Mouse (Mus musculus): ENCODE data around the gene Ankrd55. TPM values are rescaled to one million over a fixed set of nuclear protein-coding genes. Genes with fewer than 3 reads are reported as not detected.
A peak's percentile ranks its signal among the peaks of the same experiment; 100 is the strongest.

The Ankrd55 gene
- total RNA-seq, 1 experiment: 0.18 TPM

- DNase-seq (ENCODE audit: low read depth, low spot score): no peak
- Histone ChIP-seq H3K9me3 (ENCODE audit: control insufficient read depth, insufficient read depth, low read depth, low read length) (no peaks in the 10 kb centered on the region), H3K4me1 (ENCODE audit: control insufficient read depth in 2 of 2, insufficient read depth in 2 of 2, low read length in 2 of 2, poor library complexity in 1 of 2) (peaks cover 0 to 4% of the 10 kb centered on the region in 2 experiments; a peak in 2 of 4 replicates), H3K27ac (ENCODE audit: insufficient read depth, low read depth, low read length, poor library complexity, severe bottlenecking) (no peak overlapping the region), H3K4me3 (ENCODE audit: insufficient read depth in 1 of 2, low read depth in 1 of 2, low read length in 2 of 2, poor library complexity in 1 of 2, severe bottlenecking in 1 of 2) (no peak overlapping the region), H3K9ac (ENCODE audit: insufficient read depth, low read depth, low read length, poor library complexity, severe bottlenecking) (no peak overlapping the region), H3K36me3 (ENCODE audit: control insufficient read depth, insufficient read depth, low read length, poor library complexity, severe bottlenecking) (no peaks in the 10 kb centered on the region)
- in situ Hi-C loops (cut with MboI; ENCODE audit: low sequenced_read_pairs in 2 of 2, unreplicated experiment in 2 of 2): no loop called here
- TF ChIP-seq ZNF384 (IDR thresholded peaks at IDR 0.05; ENCODE audit: low read depth, low read length) (no peak), CHD2 (IDR thresholded peaks at IDR 0.05; ENCODE audit: low read depth, low read length) (no peak), HCFC1 (IDR thresholded peaks at IDR 0.05; ENCODE audit: borderline replicate concordance, insufficient read depth, low read length) (no peak), MAFK (IDR thresholded peaks at IDR 0.05; ENCODE audit: insufficient read depth, low read depth, low read length) (no peak), ZC3H11A (IDR thresholded peaks at IDR 0.05; ENCODE audit: borderline replicate concordance, low read depth, low read length) (no peak)
Measured at GRCm38 (mm10) chr13:112371729-112372128, 83.5 kb downstream of the Ankrd55 start.

GRCm38 (mm10) chr13:112375766-112376165 is 87.5 kb downstream of the Ankrd55 start:
- Histone ChIP-seq H3K27ac (ENCODE audit: insufficient read depth, low read depth, low read length, poor library complexity, severe bottlenecking) (no peak overlapping the region), H3K4me1 (ENCODE audit: control insufficient read depth in 2 of 2, insufficient read depth in 2 of 2, low read length in 2 of 2, poor library complexity in 1 of 2) (peaks cover 0 to 4% of the 10 kb centered on the region in 2 experiments; a peak in 1 of 4 replicates), H3K4me3 (ENCODE audit: insufficient read depth in 1 of 2, low read depth in 1 of 2, low read length in 2 of 2, poor library complexity in 1 of 2, severe bottlenecking in 1 of 2) (no peak overlapping the region), H3K9me3 (ENCODE audit: control insufficient read depth, insufficient read depth, low read depth, low read length) (no peaks in the 10 kb centered on the region), H3K36me3 (ENCODE audit: control insufficient read depth, insufficient read depth, low read length, poor library complexity, severe bottlenecking) (no peaks in the 10 kb centered on the region), H3K9ac (ENCODE audit: insufficient read depth, low read depth, low read length, poor library complexity, severe bottlenecking) (no peak overlapping the region)
- TF ChIP-seq MAFK (IDR thresholded peaks at IDR 0.05; ENCODE audit: insufficient read depth, low read depth, low read length) (peak; percentile 61; the same call in 1 of the 2 replicates), CHD2 (IDR thresholded peaks at IDR 0.05; ENCODE audit: low read depth, low read length) (no peak), ZC3H11A (IDR thresholded peaks at IDR 0.05; ENCODE audit: borderline replicate concordance, low read depth, low read length) (no peak), HCFC1 (IDR thresholded peaks at IDR 0.05; ENCODE audit: borderline replicate concordance, insufficient read depth, low read length) (no peak), ZNF384 (IDR thresholded peaks at IDR 0.05; ENCODE audit: low read depth, low read length) (no peak)
- in situ Hi-C loops (cut with MboI; ENCODE audit: low sequenced_read_pairs in 2 of 2, unreplicated experiment in 2 of 2): no loop called here
- DNase-seq (ENCODE audit: low read depth, low spot score): no peak

GRCm38 (mm10) chr13:112378782-112379305 is 90.6 kb downstream of the Ankrd55 start:
- Histone ChIP-seq H3K9me3 (ENCODE audit: control insufficient read depth, insufficient read depth, low read depth, low read length) (no peaks in the 10 kb centered on the region), H3K36me3 (ENCODE audit: control insufficient read depth, insufficient read depth, low read length, poor library complexity, severe bottlenecking) (no peaks in the 10 kb centered on the region), H3K4me3 (ENCODE audit: insufficient read depth in 1 of 2, low read depth in 1 of 2, low read length in 2 of 2, poor library complexity in 1 of 2, severe bottlenecking in 1 of 2) (no peak overlapping the region), H3K4me1 (ENCODE audit: control insufficient read depth in 2 of 2, insufficient read depth in 2 of 2, low read length in 2 of 2, poor library complexity in 1 of 2) (peaks cover 4 to 8% of the 10 kb centered on the region in 2 experiments), H3K27ac (ENCODE audit: insufficient read depth, low read depth, low read length, poor library complexity, severe bottlenecking) (no peak overlapping the region), H3K9ac (ENCODE audit: insufficient read depth, low read depth, low read length, poor library complexity, severe bottlenecking) (no peak overlapping the region)
- TF ChIP-seq CHD2 (IDR thresholded peaks at IDR 0.05; ENCODE audit: low read depth, low read length): no peak
- no peak for TF ChIP-seq HCFC1 (IDR thresholded peaks at IDR 0.05; ENCODE audit: borderline replicate concordance, insufficient read depth, low read length)
- TF ChIP-seq ZC3H11A (IDR thresholded peaks at IDR 0.05; ENCODE audit: borderline replicate concordance, low read depth, low read length): no peak
- TF ChIP-seq MAFK (IDR thresholded peaks at IDR 0.05; ENCODE audit: insufficient read depth, low read depth, low read length): no peak
- TF ChIP-seq ZNF384 (IDR thresholded peaks at IDR 0.05; ENCODE audit: low read depth, low read length): no peak
- in situ Hi-C loops (cut with MboI; ENCODE audit: low sequenced_read_pairs in 2 of 2, unreplicated experiment in 2 of 2): no loop called here
- no peak for DNase-seq (ENCODE audit: low read depth, low spot score)

GRCm38 (mm10) chr13:112381476-112381875 is 93.2 kb downstream of the Ankrd55 start:
- Histone ChIP-seq H3K4me1 (ENCODE audit: control insufficient read depth in 2 of 2, insufficient read depth in 2 of 2, low read length in 2 of 2, poor library complexity in 1 of 2) (peaks cover 4% of the 10 kb centered on the region in 2 experiments), H3K4me3 (ENCODE audit: insufficient read depth in 1 of 2, low read depth in 1 of 2, low read length in 2 of 2, poor library complexity in 1 of 2, severe bottlenecking in 1 of 2) (no peak overlapping the region), H3K27ac (ENCODE audit: insufficient read depth, low read depth, low read length, poor library complexity, severe bottlenecking) (no peak overlapping the region), H3K9ac (ENCODE audit: insufficient read depth, low read depth, low read length, poor library complexity, severe bottlenecking) (no peak overlapping the region), H3K9me3 (ENCODE audit: control insufficient read depth, insufficient read depth, low read depth, low read length) (no peaks in the 10 kb centered on the region), H3K36me3 (ENCODE audit: control insufficient read depth, insufficient read depth, low read length, poor library complexity, severe bottlenecking) (no peaks in the 10 kb centered on the region)
- DNase-seq (ENCODE audit: low read depth, low spot score): no peak
- in situ Hi-C loops (cut with MboI; ENCODE audit: low sequenced_read_pairs in 2 of 2, unreplicated experiment in 2 of 2): no loop called here
- TF ChIP-seq CHD2 (IDR thresholded peaks at IDR 0.05; ENCODE audit: low read depth, low read length) (no peak), ZC3H11A (IDR thresholded peaks at IDR 0.05; ENCODE audit: borderline replicate concordance, low read depth, low read length) (no peak), ZNF384 (IDR thresholded peaks at IDR 0.05; ENCODE audit: low read depth, low read length) (no peak), MAFK (IDR thresholded peaks at IDR 0.05; ENCODE audit: insufficient read depth, low read depth, low read length) (no peak), HCFC1 (IDR thresholded peaks at IDR 0.05; ENCODE audit: borderline replicate concordance, insufficient read depth, low read length) (no peak)
